Comparison of ENCODE assay signal across 22 mouse cellular contexts in the genomic region with DNA sequence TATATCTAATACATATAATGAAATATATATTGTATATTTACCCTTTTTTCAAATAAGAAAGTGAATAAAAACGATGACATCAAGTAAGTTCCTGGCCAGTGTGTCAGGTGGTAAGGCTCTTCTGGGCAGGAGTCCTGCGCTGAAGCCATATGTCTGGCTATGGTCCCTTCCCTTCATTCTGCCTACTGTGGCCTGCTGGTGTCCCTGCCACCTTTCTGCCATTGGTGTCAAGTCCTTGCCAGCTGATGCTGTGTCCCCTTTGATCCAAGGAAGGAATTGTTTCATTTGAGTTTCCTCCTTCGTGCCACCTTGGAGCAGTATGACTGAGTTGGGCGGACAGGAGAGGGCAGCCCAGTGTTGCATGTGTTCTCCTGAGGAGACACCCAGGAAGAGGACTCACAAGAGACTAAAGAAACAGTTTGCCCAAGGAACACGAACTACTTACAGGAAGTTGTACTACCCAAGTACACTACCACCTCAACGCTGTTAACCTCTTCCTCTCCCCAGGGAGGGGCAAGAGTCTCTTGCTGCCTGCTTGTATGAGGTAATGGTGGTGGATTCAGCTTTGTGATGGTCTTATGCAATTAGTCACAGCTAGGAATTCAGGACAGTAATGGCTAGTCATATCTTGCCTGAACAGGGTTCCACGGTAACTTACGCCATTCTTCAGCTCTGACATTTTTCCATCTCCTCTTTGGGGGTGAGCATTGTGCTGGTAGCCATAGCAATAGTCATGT. TPM values are rescaled to one million over a fixed set of nuclear protein-coding genes. Genes with fewer than 3 reads are reported as not detected.
A peak's percentile ranks its signal among the peaks of the same experiment; 100 is the strongest.
DNase-seq lines count a peak whose midpoint lies in the region; ATAC-seq and TF ChIP-seq lines count a peak whose summit lies in the region.
"Had no signal": no experiment of that assay in that cellular context is flagged by ENCODE, and none has a peak within 500 bp of the region (broad histone marks: within the 10 kb centered on the region; RNA-seq: fewer than 3 reads in every experiment).

No protein-coding gene starts in this region.

- intact Hi-C loops in left cerebral cortex, adult 2 months (cut with DNase I) = no loop called here

- ATAC-seq in megakaryocyte progenitor cell, adult 5-6 weeks (replicated peaks; ENCODE audit: poor library complexity) = peak; percentile 74
- ATAC-seq: intestine, embryonic 15.5 days; lung, postnatal 0 days had no signal

- no peak for TF ChIP-seq CTCF in left cerebral cortex, adult 2 months (IDR thresholded peaks at IDR 0.05)

- DNase-seq in left cerebral cortex, adult 2 months (ENCODE audit: extremely low spot score in 1 of 2, low spot score in 2 of 2) = no peak
- no peak for DNase-seq in left cerebral cortex, adult 9 months (ENCODE audit: low spot score in 2 of 2)
- DNase-seq in cerebellum, adult 18-20 months = peak; percentile 50 to 60
- peak; percentile 62 to 63 for DNase-seq in cerebellum, postnatal 25 days
- DNase-seq in lung, postnatal 25 days (ENCODE audit: low spot score) = no peak
- no peak for DNase-seq in spleen, postnatal 4 days (ENCODE audit: low spot score in 2 of 2)
- DNase-seq: adrenal gland, postnatal 10 days; gastrocnemius, adult 2 months; kidney, adult 8-10 months; kidney, postnatal 25 days; layer of hippocampus, adult 9-11 months; thymus, adult 18-20 months; thymus, postnatal 4 days had no signal

- H3K27ac ChIP-seq in left cerebral cortex, adult 2 months = peak overlapping the region; percentile 16; the same call in 1 of the 2 replicates
- H3K27ac ChIP-seq: gastrocnemius, adult 2 months; heart, embryonic 10.5 days; hindbrain, embryonic 15.5 days; intestine, embryonic 15.5 days; limb, embryonic 10.5 days; midbrain, embryonic 12.5 days had no signal

- no peak overlapping the region for H3K4me3 ChIP-seq in left cerebral cortex, adult 2 months
- H3K4me3 ChIP-seq: gastrocnemius, adult 2 months; heart, embryonic 10.5 days; hindbrain, embryonic 15.5 days; intestine, embryonic 15.5 days; limb, embryonic 10.5 days; midbrain, embryonic 12.5 days had no signal

RNA-seq across cellular contexts. Expression of gene Rasl10a, which starts 15.1 kb away (rescaled TPM):
- total RNA-seq in left cerebral cortex, adult 2 months (2021) = 10 to 100 TPM; 71.6 to 84.3 TPM
- total RNA-seq in megakaryocyte progenitor cell, adult 5-6 weeks (2015) = not detected in 2 replicates
- not detected in 2 replicates for total RNA-seq in megakaryocyte progenitor cell, adult 5-6 weeks (2017)
- total RNA-seq: gastrocnemius, adult 2 months; hematopoietic stem cell, adult 5-6 weeks; liver, adult 2 months had no signal

RNA-seq across cellular contexts. Expression of gene Gas2l1, which starts 22.3 kb away (rescaled TPM):
- 10 to 100 TPM; 92.1 to 95.3 TPM for total RNA-seq in left cerebral cortex, adult 2 months (2021)
- 0.22 and 0.46 TPM in 2 replicates for total RNA-seq in megakaryocyte progenitor cell, adult 5-6 weeks (2015)
- total RNA-seq in megakaryocyte progenitor cell, adult 5-6 weeks (2017) = 0.58 TPM in 1 of 2 replicates, not detected in the other

RNA-seq across cellular contexts. Expression of gene Rhbdd3, which starts 55.9 kb away (rescaled TPM):
- 10 to 100 TPM; 23.7 to 28.0 TPM for total RNA-seq in left cerebral cortex, adult 2 months (2021)
- total RNA-seq in megakaryocyte progenitor cell, adult 5-6 weeks (2015) = 8.5 and 10.2 TPM in 2 replicates
- total RNA-seq in megakaryocyte progenitor cell, adult 5-6 weeks (2017) = 22.2 and 33.8 TPM in 2 replicates

RNA-seq across cellular contexts. Expression of gene Ap1b1, which starts 56.2 kb away (rescaled TPM):
- 100 to 1,000 TPM; 156 to 177 TPM for total RNA-seq in left cerebral cortex, adult 2 months (2021)
- total RNA-seq in megakaryocyte progenitor cell, adult 5-6 weeks (2015) = 29.3 and 36.5 TPM in 2 replicates
- total RNA-seq in megakaryocyte progenitor cell, adult 5-6 weeks (2017) = 39.2 and 41.6 TPM in 2 replicates

RNA-seq across cellular contexts. Expression of gene Ewsr1, which starts 56.3 kb away (rescaled TPM):
- 100 to 1,000 TPM; 309 to 316 TPM for total RNA-seq in left cerebral cortex, adult 2 months (2021)
- total RNA-seq in megakaryocyte progenitor cell, adult 5-6 weeks (2015) = 183 and 217 TPM in 2 replicates
- total RNA-seq in megakaryocyte progenitor cell, adult 5-6 weeks (2017) = 513 and 628 TPM in 2 replicates

Comparison
In these comparisons a context has a peak if more than half of its experiments do, and no peak if none do; other contexts are left out.
1. DNase-seq: peak in cerebellum, adult 18-20 months (2 of 2) and cerebellum, postnatal 25 days (2 of 2); none in left cerebral cortex, adult 2 months (0 of 2), left cerebral cortex, adult 9 months (0 of 2), lung, postnatal 25 days (single experiment) and spleen, postnatal 4 days (0 of 2).
2. RNA of gene Rasl10a, which starts 15.1 kb away (total RNA-seq): 71.6 to 84.3 TPM in left cerebral cortex, adult 2 months; not detected in megakaryocyte progenitor cell, adult 5-6 weeks; every median in the first group is over 10 times any median in the second.
3. RNA of gene Gas2l1, which starts 22.3 kb away (total RNA-seq): 92.1 to 95.3 TPM in left cerebral cortex, adult 2 months; 0.22 to 0.58 TPM in megakaryocyte progenitor cell, adult 5-6 weeks; every median in the first group is over 10 times any median in the second.